Mouse (Mus musculus) CH12.LX (cell line): ENCODE results near the gene Zfp213. TPM values are rescaled to one million over a fixed set of nuclear protein-coding genes. Genes with fewer than 3 reads are reported as not detected.
A peak's percentile ranks its signal among the peaks of the same experiment; 100 is the strongest.
"Not testable (repeated sequence)": the region's sequence is repeated elsewhere in the genome, so short reads cannot be mapped to it uniquely, and the experiment has no call there.

ENCODE experiments used
- DNase-seq: peaks from one replicate; pipeline ENCODE4 v3.0.0-alpha.2; 2013; ENCODE audit errors: extremely low read depth
- H3K27ac ChIP-seq: 2 replicates; pipeline ENCODE4 v1.5.1; 2012; ENCODE audit warnings: low read depth, mild to moderate bottlenecking, control low read depth, moderate library complexity; ENCODE audit not compliant: insufficient read depth
- H3K27me3 ChIP-seq: replicated peaks from 2 replicates; pipeline ENCODE3; 2012; ENCODE audit warnings: inconsistent platforms
- H3K36me3 ChIP-seq, 2 experiments: replicated peaks in 1 of 2; 2 replicates each; pipeline versions ENCODE3 to v1.6.1; 2012; ENCODE audit warnings: inconsistent platforms in 1 of 2, low read length in 1 of 2, mild to moderate bottlenecking in 1 of 2, mixed read lengths in 1 of 2, moderate library complexity in 1 of 2; ENCODE audit not compliant: control insufficient read depth in 1 of 2, insufficient read depth in 1 of 2
- H3K4me1 ChIP-seq, 2 experiments: 2 replicates each; pipeline ENCODE4 v1.6.1; 2012; ENCODE audit warnings: inconsistent platforms in 1 of 2, moderate library complexity in 1 of 2; ENCODE audit not compliant: insufficient read depth in 2 of 2, control insufficient read depth in 1 of 2
- H3K4me2 ChIP-seq: 2 replicates; pipeline ENCODE4 v1.6.1; 2012; ENCODE audit warnings: low read depth, mild to moderate bottlenecking, control low read depth; ENCODE audit not compliant: poor library complexity, insufficient read depth, severe bottlenecking
- H3K4me3 ChIP-seq, 3 experiments: fragments of 150-350 bp in 1 of 3; sonication (generic) in 1 of 3; replicated peaks in 1 of 3; 2 replicates each; pipeline versions ENCODE3 to v1.5.1; 2011 to 2012; ENCODE audit warnings: low read depth in 2 of 3, low read length in 2 of 3, mild to moderate bottlenecking in 2 of 3, moderate library complexity in 2 of 3, control low read depth in 1 of 3, improper control_type of control experiment in 1 of 3, inconsistent platforms in 1 of 3, mixed read lengths in 1 of 3; ENCODE audit not compliant: poor library complexity in 1 of 3
- H3K79me2 ChIP-seq: replicated peaks from 2 replicates; pipeline ENCODE4 v1.6.1; 2012; ENCODE audit warnings: mild to moderate bottlenecking, moderate library complexity; ENCODE audit not compliant: control insufficient read depth, poor library complexity, insufficient read depth, severe bottlenecking; ENCODE audit errors: extremely low read depth
- H3K9ac ChIP-seq: 2 replicates; pipeline ENCODE4 v1.6.1; 2012; ENCODE audit warnings: low read depth, mild to moderate bottlenecking, control low read depth, moderate library complexity; ENCODE audit not compliant: insufficient read depth
- H3K9me3 ChIP-seq: replicated peaks from 2 replicates; pipeline ENCODE3; 2012; ENCODE audit warnings: low read length, inconsistent platforms, mixed read lengths
- BHLHE40 ChIP-seq: IDR thresholded peaks from 2 replicates; pipeline ENCODE4 v1.6.1; 2011; ENCODE audit warnings: mild to moderate bottlenecking, low read depth, low read length, improper control_type of control experiment
- ELF1 ChIP-seq: IDR thresholded peaks from 2 replicates; pipeline ENCODE4 v1.6.1; 2014; ENCODE audit warnings: low read depth, mild to moderate bottlenecking, inconsistent platforms, low read length, improper control_type of control experiment
- EP300 ChIP-seq: IDR thresholded peaks from 2 replicates; pipeline ENCODE4 v1.6.1; 2011; ENCODE audit warnings: low read length, improper control_type of control experiment
- ETS1 ChIP-seq: conservative IDR thresholded peaks from 2 replicates; pipeline ENCODE4 v1.6.1; 2012; ENCODE audit warnings: low read depth, mild to moderate bottlenecking, inconsistent platforms, low read length, improper control_type of control experiment, moderate library complexity
- HCFC1 ChIP-seq: IDR thresholded peaks from 2 replicates; pipeline ENCODE4 v1.6.1; 2012; ENCODE audit warnings: low read depth, mild to moderate bottlenecking, inconsistent platforms, low read length, improper control_type of control experiment
- IRF4 ChIP-seq: IDR thresholded peaks from 2 replicates; pipeline ENCODE4 v1.6.1; 2014; ENCODE audit warnings: low read depth, mild to moderate bottlenecking, inconsistent platforms, low read length, improper control_type of control experiment
- MAFK ChIP-seq: IDR thresholded peaks from 2 replicates; pipeline ENCODE4 v1.6.1; 2011; ENCODE audit warnings: low read length, improper control_type of control experiment; ENCODE audit not compliant: insufficient replicate concordance
- MXI1 ChIP-seq: IDR thresholded peaks from 2 replicates; pipeline ENCODE4 v1.6.1; 2011; ENCODE audit warnings: mild to moderate bottlenecking, low read depth, low read length, improper control_type of control experiment
- NRF1 ChIP-seq: IDR thresholded peaks from 2 replicates; pipeline ENCODE4 v1.6.1; 2014; ENCODE audit warnings: low read depth, mild to moderate bottlenecking, inconsistent platforms, low read length, improper control_type of control experiment, moderate library complexity
- SIN3A ChIP-seq: IDR thresholded peaks from 2 replicates; pipeline ENCODE4 v1.6.1; 2012; ENCODE audit warnings: low read length, improper control_type of control experiment, inconsistent platforms
- TCF12 ChIP-seq: IDR thresholded peaks from 2 replicates; pipeline ENCODE4 v1.6.1; 2014; ENCODE audit warnings: low read depth, mild to moderate bottlenecking, inconsistent platforms, low read length, improper control_type of control experiment
- ZMIZ1 ChIP-seq: IDR thresholded peaks from 2 replicates; pipeline ENCODE4 v1.6.1; 2012; ENCODE audit warnings: low read depth, mild to moderate bottlenecking, inconsistent platforms, low read length, improper control_type of control experiment
- dilution Hi-C: fragments of 300-500 bp; cut with MboI; formaldehyde crosslinking; loops from 2 replicates; pipeline ENCODE4 v1.14.3; 2020; ENCODE audit warnings: low sequenced_read_pairs; ENCODE audit not compliant: extremely low pct_unique_long_range_greater_than_20kb, extremely low pct_ligation_motif_present
- in situ Hi-C: fragments of 300-500 bp; cut with MboI; formaldehyde crosslinking; loops from 3 replicates; pipeline ENCODE4 v1.14.3; 2019; ENCODE audit warnings: low sequenced_read_pairs, low pct_ligation_motif_present, low pct_unique_long_range_greater_than_20kb, mixed read lengths
- polyA plus RNA-seq: library from polyadenylated mRNA; unstranded; fragments of >175 nt; gene quantifications from 2 replicates; pipeline ENCODE4 v1.2.1, GENCODE M21; 2012; ENCODE audit warnings: low read depth; ENCODE audit not compliant: insufficient read length
- total RNA-seq, 2 experiments: library from RNA; depleted of rRNA; stranded (reverse); fragments of 300-350 nt in 1 of 2; fragments of >200 nt in 1 of 2; gene quantifications; 2 replicates each; pipeline ENCODE4 v1.2.3; 2012 to 2014

Gene Zfp213
- total and polyA plus RNA-seq, 3 experiments, result 8.0 to 10.9 (median 9.4) TPM

DNA sequence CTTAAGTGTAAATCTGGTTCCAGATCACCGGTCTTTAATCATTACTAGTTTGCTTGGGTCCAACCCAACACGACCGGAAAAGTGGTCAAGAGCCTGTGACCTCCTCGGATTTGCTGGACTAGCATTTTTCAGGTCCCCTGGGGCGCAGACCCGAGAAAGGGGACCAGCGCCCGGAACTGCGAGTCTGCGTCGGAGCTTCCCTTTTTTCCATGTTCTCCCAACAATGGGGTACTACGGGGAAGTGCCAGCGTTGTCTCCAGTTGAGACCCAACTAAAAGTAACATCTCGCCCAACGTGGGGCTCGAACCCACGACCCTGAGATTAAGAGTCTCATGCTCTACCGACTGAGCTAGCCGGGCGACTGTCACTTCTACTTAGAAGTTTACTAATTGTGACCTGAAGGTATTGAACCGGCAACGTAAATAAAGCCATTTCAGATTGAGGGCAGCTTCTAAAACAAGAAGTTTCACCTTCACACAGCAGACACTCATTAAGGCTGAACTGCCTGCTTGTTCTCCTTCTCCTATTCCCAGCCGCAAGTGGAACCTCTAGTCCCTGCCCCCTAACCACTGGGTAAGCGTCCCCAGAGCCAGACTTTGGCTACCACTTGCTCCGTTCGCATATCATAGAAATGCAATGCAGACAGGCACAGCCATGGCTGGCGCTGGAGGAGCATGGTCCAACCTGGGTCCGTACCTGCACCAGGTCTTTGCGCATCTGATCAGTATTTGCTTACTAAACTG lies 28.8 kb downstream of the Zfp213 start:
- in situ Hi-C loops, H3K9ac ChIP-seq, dilution Hi-C loops, H3K36me3 ChIP-seq, H3K27ac ChIP-seq, H3K79me2 ChIP-seq, H3K9me3 ChIP-seq, H3K27me3 ChIP-seq: not testable (repeated sequence)
- H3K4me2 ChIP-seq, result peak overlapping the region; percentile 85
- TF ChIP-seq ELF1 (peak; percentile 79), HCFC1 (0 out of 2 replicates have a peak, but pooled peaks have one; percentile 18), IRF4 (peak; percentile 52; the same call in 1 of the 2 replicates), SIN3A (peak; percentile 66), BHLHE40 (peak; percentile 46; the same call in 1 of the 2 replicates), ZMIZ1 (peak; percentile 46; the same call in 1 of the 2 replicates), NRF1 (0 out of 2 replicates have a peak, but pooled peaks have one; percentile 13), MXI1 (peak; percentile 46; the same call in 1 of the 2 replicates), ETS1 (peak; percentile 22; the same call in 1 of the 2 replicates), MAFK (peak; percentile 81), EP300 (peak; percentile 33; the same call in 1 of the 2 replicates), TCF12 (0 out of 2 replicates have a peak, but pooled peaks have one; percentile 25)
- H3K4me3 ChIP-seq, result peak overlapping the region; percentile 30 to 51 (median 45)
- peak; percentile 86 for DNase-seq
- peaks cover 5 to 19% of the 10 kb centered on the region in 2 experiments for H3K4me1 ChIP-seq

DNA sequence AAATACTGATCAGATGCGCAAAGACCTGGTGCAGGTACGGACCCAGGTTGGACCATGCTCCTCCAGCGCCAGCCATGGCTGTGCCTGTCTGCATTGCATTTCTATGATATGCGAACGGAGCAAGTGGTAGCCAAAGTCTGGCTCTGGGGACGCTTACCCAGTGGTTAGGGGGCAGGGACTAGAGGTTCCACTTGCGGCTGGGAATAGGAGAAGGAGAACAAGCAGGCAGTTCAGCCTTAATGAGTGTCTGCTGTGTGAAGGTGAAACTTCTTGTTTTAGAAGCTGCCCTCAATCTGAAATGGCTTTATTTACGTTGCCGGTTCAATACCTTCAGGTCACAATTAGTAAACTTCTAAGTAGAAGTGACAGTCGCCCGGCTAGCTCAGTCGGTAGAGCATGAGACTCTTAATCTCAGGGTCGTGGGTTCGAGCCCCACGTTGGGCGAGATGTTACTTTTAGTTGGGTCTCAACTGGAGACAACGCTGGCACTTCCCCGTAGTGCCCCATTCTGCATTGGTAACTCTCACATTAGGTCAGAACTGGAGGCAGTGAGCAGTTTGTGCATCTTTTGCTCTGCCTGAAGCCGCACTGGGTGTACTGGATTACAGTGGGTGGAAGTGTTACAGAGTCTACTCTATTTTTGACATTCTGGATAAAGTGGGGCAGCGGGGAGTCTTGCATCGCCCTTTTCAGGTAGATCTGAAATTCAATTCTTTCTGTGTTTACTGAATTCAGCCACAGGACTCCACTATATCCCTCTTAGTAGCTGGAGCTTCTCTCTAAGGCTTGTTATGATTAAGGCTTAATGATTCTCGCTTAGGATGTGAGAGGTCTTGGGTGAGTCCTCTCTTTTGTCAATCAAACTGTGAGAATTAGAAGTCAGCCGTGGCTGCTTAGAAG lies 30.2 kb downstream of the Zfp213 start:
- H3K79me2 ChIP-seq, in situ Hi-C loops, dilution Hi-C loops, H3K27me3 ChIP-seq, H3K27ac ChIP-seq, H3K36me3 ChIP-seq, H3K9me3 ChIP-seq: not testable (repeated sequence)
- Histone ChIP-seq H3K9ac (peak overlapping the region; percentile 50; the same call in 1 of the 2 replicates), H3K4me1 (peaks cover 5 to 16% of the 10 kb centered on the region in 2 experiments), H3K4me3 (peak overlapping the region; percentile 30 to 51 (median 45)), H3K4me2 (peak overlapping the region; percentile 85)
- peak; percentile 71 for DNase-seq
